Mouse (Mus musculus) liver, embryonic 14.5 days (tissue): ENCODE measurements at regions not wholly inside any gene's neighbourhood (a gene's known extent, or its start where the extent isn't known, plus 50 kb on each side); places are given as distances from the start of the nearest gene placed in this dataset.

Experiments
- ATAC-seq: fragments of 200-750 bp; cut with Nextera tagmentation; 2 replicates; pipeline ENCODE4 v1.8.0; 2017; ENCODE audit warnings: moderate number of reproducible peaks, mild to moderate bottlenecking, moderate library complexity; ENCODE audit not compliant: insufficient read depth
- DNase-seq, 3 experiments: peaks; one replicate each; pipeline ENCODE4 v3.0.0-alpha.2; 2012 to 2013; ENCODE audit warnings: low read depth in 3 of 3, low spot score in 3 of 3
- H3K27ac ChIP-seq: fragments of 300-500 bp; sonication (generic); 2 replicates; pipeline ENCODE4 v1.5.1; 2014; ENCODE audit warnings: moderate library complexity, mild to moderate bottlenecking, control low read depth, inconsistent platforms
- H3K27me3 ChIP-seq: fragments of 300-500 bp; sonication (generic); 2 replicates; pipeline ENCODE4 v1.6.1; 2014; ENCODE audit warnings: mild to moderate bottlenecking, low read length, moderate library complexity; ENCODE audit not compliant: control insufficient read depth, insufficient read depth
- H3K36me3 ChIP-seq: fragments of 300-500 bp; sonication (generic); replicated peaks from 2 replicates; pipeline ENCODE4 v1.6.1; 2014; ENCODE audit warnings: low read depth; ENCODE audit not compliant: control insufficient read depth, insufficient read depth
- H3K4me1 ChIP-seq, 2 experiments: fragments of 200-500 bp in 1 of 2; fragments of 300-500 bp in 1 of 2; sonication (generic) in 1 of 2; replicated peaks; 2 replicates each; pipeline ENCODE4 v1.6.1; 2012 to 2014; ENCODE audit warnings: antibody characterized with exemption in 1 of 2, inconsistent platforms in 1 of 2, low read length in 1 of 2; ENCODE audit not compliant: control insufficient read depth in 2 of 2, insufficient read depth in 2 of 2
- H3K4me2 ChIP-seq: fragments of 300-500 bp; sonication (generic); 2 replicates; pipeline ENCODE4 v1.6.1; 2014; ENCODE audit warnings: low read depth, mild to moderate bottlenecking, control low read depth, moderate library complexity
- H3K4me3 ChIP-seq, 2 experiments: fragments of 200-500 bp in 1 of 2; fragments of 300-500 bp in 1 of 2; sonication (generic) in 1 of 2; 2 replicates each; pipeline ENCODE4 v1.5.1; 2012 to 2014; ENCODE audit warnings: low read depth in 2 of 2, low read length in 2 of 2, mild to moderate bottlenecking in 2 of 2, control low read depth in 1 of 2, inconsistent platforms in 1 of 2, moderate library complexity in 1 of 2; ENCODE audit not compliant: insufficient read depth in 1 of 2
- H3K9ac ChIP-seq: fragments of 300-500 bp; sonication (generic); replicated peaks from 2 replicates; pipeline ENCODE4 v1.6.1; 2014; ENCODE audit warnings: mild to moderate bottlenecking, control low read depth, moderate library complexity
- H3K9me3 ChIP-seq: fragments of 300-500 bp; sonication (generic); 2 replicates; pipeline ENCODE4 v1.6.1; 2016; ENCODE audit warnings: low read length, mixed read lengths; ENCODE audit not compliant: control insufficient read depth
- CTCF ChIP-seq: IDR thresholded peaks from 2 replicates; pipeline ENCODE4 v1.5.1; 2016; ENCODE audit warnings: antibody characterized with exemption, low read depth, control low read depth
- EP300 ChIP-seq: IDR thresholded peaks from 2 replicates; pipeline ENCODE4 v1.6.1; 2016; ENCODE audit warnings: antibody characterized with exemption, low read depth
- WGBS: fragments of 180-500 bp; shearing (Covaris S2); extraction: QIAGEN DNeasy Blood & Tissue Kit; methylation state at CpG from one replicate; pipeline ENCODE4 v1.1.7; 2014; ENCODE audit not compliant: insufficient replicate concordance; 5-methylcytosine and 5-hydroxymethylcytosine counted together

DNA sequence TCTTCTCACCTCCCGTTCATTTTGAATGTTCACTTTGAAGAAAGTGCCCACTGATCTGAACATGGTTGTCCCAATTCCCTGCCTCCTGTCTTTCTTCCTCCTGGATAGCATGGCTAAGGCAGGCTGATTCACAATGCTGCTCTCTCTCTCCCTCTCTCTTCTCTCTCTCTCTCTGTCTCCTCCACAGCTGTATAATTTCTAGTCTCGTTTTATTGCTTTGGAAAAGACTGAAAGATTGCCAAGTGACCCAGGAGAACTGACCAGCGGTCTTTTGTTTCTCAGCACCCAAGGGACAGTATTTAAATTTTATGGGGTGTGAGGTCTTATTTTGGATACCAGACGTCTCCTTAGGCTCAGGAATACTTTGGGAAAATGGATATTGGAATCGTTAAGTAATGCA lies 143.1 kb upstream of the Fam241a start:
- DNase-seq (no peak), ATAC-seq (no peak)
- H3K27ac ChIP-seq: no peak overlapping the region
- H3K36me3 ChIP-seq: no peaks in the 10 kb centered on the region
- no peaks in the 10 kb centered on the region for H3K9me3 ChIP-seq
- WGBS: 45% methylated on average over 5 of the region's 5 CpGs
- H3K4me1 ChIP-seq: no peaks in the 10 kb centered on the region
- no peak for TF ChIP-seq CTCF
- no peak for TF ChIP-seq EP300
- no peaks in the 10 kb centered on the region for H3K27me3 ChIP-seq
- no peak overlapping the region for H3K4me2 ChIP-seq
- no peak overlapping the region for H3K4me3 ChIP-seq
- H3K9ac ChIP-seq: no peak overlapping the region

- Histone ChIP-seq H3K27me3 (no peaks in the 10 kb centered on the region), H3K36me3 (no peaks in the 10 kb centered on the region), H3K4me2 (no peak overlapping the region), H3K9ac (no peak overlapping the region), H3K4me3 (no peak overlapping the region), H3K4me1 (no peaks in the 10 kb centered on the region), H3K27ac (no peak overlapping the region), H3K9me3 (no peaks in the 10 kb centered on the region)
- TF ChIP-seq CTCF (no peak), EP300 (no peak)
- DNase-seq: no peak
- WGBS: 66% methylated on average over 10 of the region's 10 CpGs
- no peak for ATAC-seq
Measured at GRCm38 (mm10) chr3:128036538-128036937, 140.4 kb upstream of the Fam241a start.

- no peak for DNase-seq
- no peak for TF ChIP-seq EP300
- no peak for TF ChIP-seq CTCF
- WGBS: 64% methylated on average over 3 of the region's 3 CpGs
- Histone ChIP-seq H3K36me3 (no peaks in the 10 kb centered on the region), H3K27ac (no peak overlapping the region), H3K4me2 (no peak overlapping the region), H3K4me3 (no peak overlapping the region), H3K9me3 (no peaks in the 10 kb centered on the region), H3K9ac (no peak overlapping the region), H3K4me1 (no peaks in the 10 kb centered on the region), H3K27me3 (no peaks in the 10 kb centered on the region)
- no peak for ATAC-seq
Measured at GRCm38 (mm10) chr3:128030352-128030751, 134.2 kb upstream of the Fam241a start.

DNA sequence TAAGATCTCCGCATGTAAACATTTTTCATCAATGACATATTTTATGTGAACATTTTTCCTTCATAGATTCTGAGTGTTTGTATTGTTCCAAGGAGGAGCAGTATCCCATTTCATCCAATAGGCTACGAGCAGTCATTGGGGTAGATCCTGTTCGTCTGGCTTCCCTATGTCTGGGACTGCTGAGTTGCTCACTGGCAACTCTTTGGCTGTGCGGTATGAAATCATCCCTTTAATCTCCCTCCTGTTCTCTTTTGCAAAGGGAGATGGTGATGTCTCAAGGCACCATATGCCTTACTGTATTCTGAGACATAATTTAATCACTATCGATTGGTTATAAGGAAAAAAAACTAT lies 133.4 kb upstream of the Fam241a start:
- H3K36me3 ChIP-seq: no peaks in the 10 kb centered on the region
- H3K9ac ChIP-seq: no peak overlapping the region
- no peaks in the 10 kb centered on the region for H3K9me3 ChIP-seq
- no peak overlapping the region for H3K27ac ChIP-seq
- DNase-seq (no peak), ATAC-seq (no peak)
- 66% methylated on average over 5 of the region's 5 CpGs for WGBS
- H3K4me1 ChIP-seq: no peaks in the 10 kb centered on the region
- no peaks in the 10 kb centered on the region for H3K27me3 ChIP-seq
- H3K4me3 ChIP-seq: no peak overlapping the region
- no peak overlapping the region for H3K4me2 ChIP-seq
- TF ChIP-seq CTCF (no peak), EP300 (no peak)

DNA sequence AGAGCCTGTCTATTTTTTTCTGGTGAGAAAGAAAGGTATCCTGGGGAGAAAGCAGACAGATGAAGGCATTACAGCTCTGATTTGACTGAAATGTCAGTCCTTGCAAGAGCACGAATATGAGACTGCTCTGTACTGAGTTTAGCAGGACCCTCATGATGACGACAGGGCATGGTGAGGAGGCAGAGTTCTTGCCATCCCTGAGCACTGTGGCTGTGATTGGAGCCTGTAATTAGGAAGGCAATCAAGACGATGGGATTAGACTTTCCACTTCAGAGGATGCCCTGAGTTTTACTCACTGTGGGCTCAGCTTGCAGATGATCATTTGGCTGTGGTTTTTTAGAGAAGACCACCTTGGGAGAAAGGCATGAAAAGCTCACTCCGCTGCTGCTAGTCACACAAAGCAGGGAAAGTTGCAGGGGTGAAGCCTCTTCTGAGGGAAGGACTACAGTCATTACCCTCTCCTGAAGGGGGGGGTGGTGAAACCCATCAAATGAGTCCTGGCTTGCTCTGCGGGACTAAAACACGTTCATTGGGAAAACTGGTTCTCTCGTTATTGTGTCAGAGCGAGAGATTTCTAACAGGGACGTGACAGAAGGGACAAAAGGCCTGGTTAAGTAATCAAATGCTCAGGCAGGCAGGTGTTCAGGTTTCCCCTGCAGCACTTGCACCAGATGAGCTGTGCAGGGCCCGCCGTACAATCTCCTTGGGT lies 132.9 kb upstream of the Fam241a start:
- H3K9me3 ChIP-seq: no peaks in the 10 kb centered on the region
- no peaks in the 10 kb centered on the region for H3K36me3 ChIP-seq
- TF ChIP-seq EP300: no peak
- TF ChIP-seq CTCF: no peak
- H3K4me3 ChIP-seq: no peak overlapping the region
- H3K4me2 ChIP-seq: no peak overlapping the region
- H3K9ac ChIP-seq: no peak overlapping the region
- 57% methylated on average over 11 of the region's 11 CpGs for WGBS
- no peak overlapping the region for H3K27ac ChIP-seq
- DNase-seq (no peak), ATAC-seq (no peak)
- H3K4me1 ChIP-seq: no peaks in the 10 kb centered on the region
- H3K27me3 ChIP-seq: no peaks in the 10 kb centered on the region
